Mouse (Mus musculus) colon, adult 2 months (tissue): ENCODE results near the gene Calm3. TPM values are rescaled to one million over a fixed set of nuclear protein-coding genes. Genes with fewer than 3 reads are reported as not detected.

Experiments
- polyA plus RNA-seq: library from polyadenylated mRNA; depleted of rRNA; stranded (reverse); fragments of >200 nt; gene quantifications from 2 replicates; pipeline ENCODE4 v1.2.3, GENCODE M21; 2012; rRNA removed

The Calm3 gene
- 462 and 594 TPM in 2 replicates for polyA plus RNA-seq

DNA sequence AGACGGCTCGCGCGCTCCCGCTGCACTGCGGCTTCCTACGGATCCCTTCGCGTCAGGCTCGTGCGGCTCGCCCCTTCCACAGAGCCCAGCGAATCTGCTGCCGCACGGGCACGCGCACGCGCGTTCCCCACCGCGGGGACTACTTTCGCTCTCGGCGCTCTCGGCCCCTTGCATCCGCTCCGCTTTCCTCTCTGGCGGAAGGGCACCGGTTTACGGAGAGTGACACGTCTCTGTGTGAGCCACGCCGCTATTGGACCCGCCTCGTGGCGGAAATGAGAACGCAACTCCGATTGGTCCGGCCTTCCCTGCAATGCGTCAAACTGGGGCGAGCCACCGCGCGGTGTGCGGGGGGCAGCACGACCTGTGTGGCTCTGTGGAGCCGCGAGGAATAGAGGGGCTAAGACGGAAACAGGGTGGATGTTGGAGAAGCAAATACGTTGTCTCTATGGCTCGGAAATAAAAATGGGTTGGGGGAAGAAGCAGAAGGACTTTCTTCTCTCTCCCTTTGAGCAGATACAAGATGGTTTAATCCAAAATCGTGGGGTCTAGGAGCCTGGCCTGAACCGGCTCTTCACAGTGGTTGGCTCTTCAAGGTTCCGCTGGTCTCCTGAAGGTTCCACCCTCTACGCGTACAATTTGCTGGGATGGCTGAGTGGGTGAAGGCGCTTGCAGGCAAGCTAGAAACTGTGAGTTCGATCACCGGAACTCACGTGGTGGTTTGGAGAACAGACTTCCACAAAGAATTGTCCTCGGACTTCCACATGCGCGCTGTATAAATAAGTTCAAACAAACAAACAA is at the start of gene Calm3:
Gene Calm3, minus strand, starts transcription at position 78 of the 798 bp plus-strand sequence.

DNA sequence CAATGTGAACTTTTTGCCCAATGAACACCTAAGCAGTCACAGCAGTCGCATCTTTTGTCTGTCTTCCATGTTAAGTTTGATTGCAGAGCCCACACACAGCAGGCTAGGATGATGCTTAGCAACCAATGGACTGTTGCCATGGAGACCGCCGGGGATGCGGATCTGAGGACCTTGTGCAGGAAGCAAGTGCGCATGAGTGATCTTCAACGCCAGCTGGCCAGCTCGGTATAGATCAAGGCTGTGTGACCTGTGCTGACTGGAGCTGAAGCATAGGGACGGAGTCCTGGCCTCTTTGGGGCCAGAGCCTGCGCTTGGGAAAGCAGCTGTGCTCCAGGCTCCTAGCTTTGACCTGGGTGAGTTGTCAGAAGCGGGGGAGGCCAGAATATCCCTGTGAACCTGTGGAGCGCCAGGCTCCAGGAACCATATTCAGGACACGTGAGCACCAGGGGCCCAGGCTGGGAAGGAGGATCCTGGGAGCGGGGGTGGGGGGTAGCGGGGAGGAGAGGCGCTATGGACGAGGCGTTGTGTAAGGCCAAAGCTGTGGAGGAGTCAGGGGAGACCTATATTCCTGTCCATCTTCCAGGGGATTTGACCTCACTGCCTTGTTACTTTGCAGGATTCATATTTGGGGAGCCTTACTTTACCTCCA is 35.7 kb upstream of the Calm3 start, which contains the start of gene Pnmal1:
Gene Pnmal1, plus strand, starts transcription at position 141 of the 649 bp plus-strand sequence.

DNA sequence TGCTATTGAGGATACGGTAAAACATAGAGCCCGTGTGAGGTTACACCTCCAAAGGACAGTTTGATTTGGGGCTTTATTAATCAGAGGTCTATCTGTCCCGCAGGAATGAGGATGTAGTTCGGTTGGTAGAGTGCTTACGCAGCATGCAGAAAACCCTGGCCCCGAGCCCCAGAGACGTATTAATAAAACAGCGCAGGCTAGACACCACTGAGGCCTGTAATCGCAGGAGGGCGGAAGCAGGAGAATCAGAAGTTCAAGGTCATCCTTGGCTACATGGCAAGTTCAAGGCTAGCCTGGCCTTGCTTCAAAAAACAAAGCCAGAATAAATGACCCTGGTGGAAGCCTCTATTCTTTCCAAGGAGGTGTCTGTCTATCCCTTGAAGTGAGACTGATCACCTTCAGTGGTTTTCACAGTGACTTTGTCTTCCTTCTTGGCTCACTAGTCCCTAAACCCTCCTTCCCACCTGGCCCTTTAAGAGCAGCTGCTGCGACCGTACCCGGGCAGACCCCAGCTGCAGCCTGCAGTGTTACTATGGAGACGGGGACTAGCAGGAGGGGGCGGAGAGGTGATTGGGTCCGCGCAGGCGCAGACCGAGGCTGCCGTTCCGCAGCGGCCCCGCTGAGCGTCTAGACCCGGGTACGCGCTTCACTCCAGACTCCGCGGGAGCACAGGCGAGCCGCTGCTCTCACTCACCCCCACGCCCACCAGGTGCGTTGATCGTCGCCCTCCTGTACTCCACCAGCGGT is 20.3 kb upstream of the Calm3 start, which contains the start of gene Pnmal2:
Gene Pnmal2, plus strand, starts transcription at position 622 of the 747 bp plus-strand sequence.

GRCm38 (mm10) chr7:16906281-16906680 is 17.6 kb downstream of the Calm3 start, which contains the start of gene Ptgir:
Gene Ptgir, plus strand, starts transcription at chr7:16906490.

DNA sequence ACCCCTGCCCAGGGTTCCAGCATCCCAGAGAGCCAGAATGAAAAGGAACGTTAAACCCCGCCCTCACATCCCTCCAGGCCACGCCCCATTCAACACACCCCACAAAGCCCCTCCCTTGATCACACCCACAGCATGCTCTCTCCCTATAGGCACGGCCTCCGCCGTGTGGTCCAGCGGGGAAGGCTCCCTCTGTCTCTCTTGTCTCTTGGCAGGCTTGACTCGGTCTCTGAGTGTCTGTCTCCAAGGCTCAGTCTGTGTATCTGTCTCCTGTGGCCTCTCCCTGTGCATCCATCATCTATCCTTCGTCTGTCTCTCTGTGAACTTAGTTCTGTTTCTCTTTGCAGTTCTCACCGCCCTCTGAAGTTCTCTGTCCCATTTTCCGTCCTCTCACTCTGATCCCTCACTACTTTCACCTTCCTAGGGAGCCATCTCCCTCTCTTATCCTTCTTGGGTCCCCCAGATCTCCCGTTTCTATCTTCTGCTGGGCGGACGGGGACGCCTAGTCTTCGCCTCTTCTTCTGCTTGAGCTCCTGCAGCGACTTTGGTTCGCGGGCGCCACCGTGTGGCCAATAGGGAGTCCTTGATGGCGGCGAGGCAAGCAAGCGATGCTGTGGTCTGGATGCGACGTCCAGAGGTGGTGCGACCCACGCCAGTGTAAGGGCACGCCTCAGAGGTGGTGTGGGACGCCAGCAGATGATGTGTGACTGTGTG is 32.1 kb downstream of the Calm3 start, which contains the start of gene Gng8:
Gene Gng8, plus strand, starts transcription at position 146 of the 711 bp plus-strand sequence.

DNA sequence AGATGAGACGGTGACA is 48.8 kb downstream of the Calm3 start, which contains the start of gene Dact3:
Gene Dact3, plus strand, starts transcription at position 8 of the 16 bp plus-strand sequence.

Other genes with a start within 250 kb of the Calm3 start
- gene Ceacam15, start 248.4 kb downstream of the Calm3 start, polyA plus RNA-seq: not detected in 2 replicates
- gene Ceacam9, start 202.2 kb downstream of the Calm3 start, polyA plus RNA-seq: not detected in 2 replicates
- 375 and 448 TPM in 2 replicates for gene Ap2s1, start 185.7 kb downstream of the Calm3 start, polyA plus RNA-seq
- 192 and 201 TPM in 2 replicates for gene Slc1a5, start 142.8 kb downstream of the Calm3 start, polyA plus RNA-seq
- 133 and 140 TPM in 2 replicates for gene Strn4, start 108.2 kb downstream of the Calm3 start, polyA plus RNA-seq
- 27.4 and 39.2 TPM in 2 replicates for gene Fkrp, start 107.4 kb downstream of the Calm3 start, polyA plus RNA-seq
- gene Prkd2, start 81.2 kb downstream of the Calm3 start, polyA plus RNA-seq: 44.3 and 45.8 TPM in 2 replicates
- gene Dact3, start 48.8 kb downstream of the Calm3 start, polyA plus RNA-seq: 66.8 and 81.5 TPM in 2 replicates
- 4.2 and 8.5 TPM in 2 replicates for gene Gng8, start 32.3 kb downstream of the Calm3 start, polyA plus RNA-seq
- gene Ptgir, start 17.6 kb downstream of the Calm3 start, polyA plus RNA-seq: 3.6 and 5.5 TPM in 2 replicates
- 8.9 and 9.2 TPM in 2 replicates for gene Pnmal2, start 20.6 kb upstream of the Calm3 start, polyA plus RNA-seq
- gene Pnmal1, start 35.6 kb upstream of the Calm3 start, polyA plus RNA-seq: 0.24 and 0.31 TPM in 2 replicates
- 0.05 TPM in 2 replicates for gene Gm42372, start 59.0 kb upstream of the Calm3 start, polyA plus RNA-seq
- 1.7 and 2.0 TPM in 2 replicates for gene Ccdc8, start 68.6 kb upstream of the Calm3 start, polyA plus RNA-seq
- 346 and 370 TPM in 2 replicates for gene Ppp5c, start 103.8 kb upstream of the Calm3 start, polyA plus RNA-seq
- gene Hif3a, start 138.3 kb upstream of the Calm3 start, polyA plus RNA-seq: 4.9 and 7.8 TPM in 2 replicates
- 0.12 TPM in 1 of 2 replicates, not detected in the other for gene Psg16, start 149.9 kb upstream of the Calm3 start, polyA plus RNA-seq
- not detected in 2 replicates for gene Ceacam3, start 226.2 kb upstream of the Calm3 start, polyA plus RNA-seq